Mouse (Mus musculus): ENCODE results near the gene Slc28a1. TPM values are rescaled to one million over a fixed set of nuclear protein-coding genes. Genes with fewer than 3 reads are reported as not detected.
"Not testable (repeated sequence)": the region's sequence is repeated elsewhere in the genome, so short reads cannot be mapped to it uniquely, and the experiment has no call there.

Gene Slc28a1
- polyA plus RNA-seq, 1 experiment, result 0.07 TPM

- Histone ChIP-seq H3K27ac (ENCODE audit: insufficient read depth, low read length) (no peak overlapping the region), H3K4me1 (ENCODE audit: control insufficient read depth, insufficient read depth, low read length) (no peaks in the 10 kb centered on the region), H3K4me3 (replicated peaks; ENCODE audit: insufficient read depth, low read depth, low read length) (no peak overlapping the region), H3K27me3 (ENCODE audit: control insufficient read depth, insufficient read depth, low read length) (no peaks in the 10 kb centered on the region)
- no peak for TF ChIP-seq POLR2A (IDR thresholded peaks at IDR 0.05; ENCODE audit: borderline replicate concordance, insufficient read depth, low read length)
- no peak for TF ChIP-seq CTCF (IDR thresholded peaks at IDR 0.05; ENCODE audit: borderline replicate concordance, insufficient read depth, low read depth, low read length)
- WGBS, result 75% methylated on average over 1 of the region's 1 CpGs
- DNase-seq, result no peak
Observed at GRCm38 (mm10) chr7:81184651-81185050, 70.1 kb downstream of the Slc28a1 start.

- H3K4me1 ChIP-seq (ENCODE audit: control insufficient read depth, insufficient read depth, low read length); H3K27me3 ChIP-seq (ENCODE audit: control insufficient read depth, insufficient read depth, low read length); H3K4me3 ChIP-seq (replicated peaks; ENCODE audit: insufficient read depth, low read depth, low read length); H3K27ac ChIP-seq (ENCODE audit: insufficient read depth, low read length): not testable (repeated sequence)
- peak in 1 of 2 experiments; percentile 23 for DNase-seq
Observed at GRCm38 (mm10) chr7:81186036-81186435, 71.4 kb downstream of the Slc28a1 start.

- no peak for TF ChIP-seq POLR2A (IDR thresholded peaks at IDR 0.05; ENCODE audit: borderline replicate concordance, insufficient read depth, low read length)
- no peak for TF ChIP-seq CTCF (IDR thresholded peaks at IDR 0.05; ENCODE audit: borderline replicate concordance, insufficient read depth, low read depth, low read length)
- Histone ChIP-seq H3K27me3 (ENCODE audit: control insufficient read depth, insufficient read depth, low read length) (no peaks in the 10 kb centered on the region), H3K4me1 (ENCODE audit: control insufficient read depth, insufficient read depth, low read length) (no peaks in the 10 kb centered on the region), H3K27ac (ENCODE audit: insufficient read depth, low read length) (no peak overlapping the region), H3K4me3 (replicated peaks; ENCODE audit: insufficient read depth, low read depth, low read length) (no peak overlapping the region)
- WGBS, result 80% methylated on average over 9 of the region's 9 CpGs
- no peak for DNase-seq
Observed at GRCm38 (mm10) chr7:81189180-81189579, 74.6 kb downstream of the Slc28a1 start.

GRCm38 (mm10) chr7:81195509-81195908, 80.9 kb downstream of the Slc28a1 start:
- Histone ChIP-seq H3K27ac (ENCODE audit: insufficient read depth, low read length) (no peak overlapping the region), H3K27me3 (ENCODE audit: control insufficient read depth, insufficient read depth, low read length) (no peaks in the 10 kb centered on the region), H3K4me3 (replicated peaks; ENCODE audit: insufficient read depth, low read depth, low read length) (no peak overlapping the region), H3K4me1 (ENCODE audit: control insufficient read depth, insufficient read depth, low read length) (no peaks in the 10 kb centered on the region)
- 65% methylated on average over 4 of the region's 4 CpGs for WGBS
- no peak for DNase-seq
- TF ChIP-seq POLR2A (IDR thresholded peaks at IDR 0.05; ENCODE audit: borderline replicate concordance, insufficient read depth, low read length), result no peak
- TF ChIP-seq CTCF (IDR thresholded peaks at IDR 0.05; ENCODE audit: borderline replicate concordance, insufficient read depth, low read depth, low read length), result no peak

GRCm38 (mm10) chr7:81196796-81197195, 82.2 kb downstream of the Slc28a1 start:
- TF ChIP-seq CTCF (IDR thresholded peaks at IDR 0.05; ENCODE audit: borderline replicate concordance, insufficient read depth, low read depth, low read length) (no peak), POLR2A (IDR thresholded peaks at IDR 0.05; ENCODE audit: borderline replicate concordance, insufficient read depth, low read length) (no peak)
- DNase-seq, result no peak
- Histone ChIP-seq H3K4me3 (replicated peaks; ENCODE audit: insufficient read depth, low read depth, low read length) (no peak overlapping the region), H3K27me3 (ENCODE audit: control insufficient read depth, insufficient read depth, low read length) (no peaks in the 10 kb centered on the region), H3K27ac (ENCODE audit: insufficient read depth, low read length) (no peak overlapping the region), H3K4me1 (ENCODE audit: control insufficient read depth, insufficient read depth, low read length) (no peaks in the 10 kb centered on the region)
- WGBS, result 85% methylated on average over 3 of the region's 3 CpGs

- TF ChIP-seq POLR2A (IDR thresholded peaks at IDR 0.05; ENCODE audit: borderline replicate concordance, insufficient read depth, low read length) (no peak), CTCF (IDR thresholded peaks at IDR 0.05; ENCODE audit: borderline replicate concordance, insufficient read depth, low read depth, low read length) (no peak)
- no peak overlapping the region for H3K27ac ChIP-seq (ENCODE audit: insufficient read depth, low read length)
- whole genome bisulfite sequencing, result 40% methylated on average over 4 of the region's 4 CpGs
- no peak overlapping the region for H3K4me3 ChIP-seq (replicated peaks; ENCODE audit: insufficient read depth, low read depth, low read length)
- no peaks in the 10 kb centered on the region for H3K27me3 ChIP-seq (ENCODE audit: control insufficient read depth, insufficient read depth, low read length)
- no peak for DNase-seq
- H3K4me1 ChIP-seq (ENCODE audit: control insufficient read depth, insufficient read depth, low read length), result no peaks in the 10 kb centered on the region
Observed at GRCm38 (mm10) chr7:81198538-81198937, 83.9 kb downstream of the Slc28a1 start.

GRCm38 (mm10) chr7:81199109-81199508, 84.5 kb downstream of the Slc28a1 start:
- H3K27ac ChIP-seq (ENCODE audit: insufficient read depth, low read length), result no peak overlapping the region
- no peaks in the 10 kb centered on the region for H3K4me1 ChIP-seq (ENCODE audit: control insufficient read depth, insufficient read depth, low read length)
- TF ChIP-seq CTCF (IDR thresholded peaks at IDR 0.05; ENCODE audit: borderline replicate concordance, insufficient read depth, low read depth, low read length) (no peak), POLR2A (IDR thresholded peaks at IDR 0.05; ENCODE audit: borderline replicate concordance, insufficient read depth, low read length) (no peak)
- no peak overlapping the region for H3K4me3 ChIP-seq (replicated peaks; ENCODE audit: insufficient read depth, low read depth, low read length)
- DNase-seq, result no peak
- 40% methylated on average over 5 of the region's 5 CpGs for WGBS
- H3K27me3 ChIP-seq (ENCODE audit: control insufficient read depth, insufficient read depth, low read length), result no peaks in the 10 kb centered on the region

- no peak overlapping the region for H3K27ac ChIP-seq (ENCODE audit: insufficient read depth, low read length)
- no peaks in the 10 kb centered on the region for H3K27me3 ChIP-seq (ENCODE audit: control insufficient read depth, insufficient read depth, low read length)
- H3K4me1 ChIP-seq (ENCODE audit: control insufficient read depth, insufficient read depth, low read length), result no peaks in the 10 kb centered on the region
- no peak for DNase-seq
- H3K4me3 ChIP-seq (replicated peaks; ENCODE audit: insufficient read depth, low read depth, low read length), result no peak overlapping the region
- no peak for TF ChIP-seq POLR2A (IDR thresholded peaks at IDR 0.05; ENCODE audit: borderline replicate concordance, insufficient read depth, low read length)
- TF ChIP-seq CTCF (IDR thresholded peaks at IDR 0.05; ENCODE audit: borderline replicate concordance, insufficient read depth, low read depth, low read length), result no peak
- WGBS, result 62% methylated on average over 4 of the region's 4 CpGs
Observed at GRCm38 (mm10) chr7:81199757-81200156, 85.2 kb downstream of the Slc28a1 start.

Measured in cerebellum, adult 2 months (tissue).